Mouse (Mus musculus): Measurements from ENCODE around the gene Thg1l. TPM values are rescaled to one million over a fixed set of nuclear protein-coding genes. Genes with fewer than 3 reads are reported as not detected.

The Thg1l gene
- total RNA-seq, 2 experiments from 2014 or later = 9.4 to 12.2 TPM

GRCm38 (mm10) chr11:45921026-45921425 lies 34.3 kb downstream of the Thg1l start:
- Histone ChIP-seq H3K4me3 (no peak overlapping the region), H3K27ac (no peak overlapping the region)
- TF ChIP-seq CTCF (conservative IDR thresholded peaks at IDR 0.05) = no peak
- DNase-seq (ENCODE audit: low spot score in 2 of 2) = no peak

DNA sequence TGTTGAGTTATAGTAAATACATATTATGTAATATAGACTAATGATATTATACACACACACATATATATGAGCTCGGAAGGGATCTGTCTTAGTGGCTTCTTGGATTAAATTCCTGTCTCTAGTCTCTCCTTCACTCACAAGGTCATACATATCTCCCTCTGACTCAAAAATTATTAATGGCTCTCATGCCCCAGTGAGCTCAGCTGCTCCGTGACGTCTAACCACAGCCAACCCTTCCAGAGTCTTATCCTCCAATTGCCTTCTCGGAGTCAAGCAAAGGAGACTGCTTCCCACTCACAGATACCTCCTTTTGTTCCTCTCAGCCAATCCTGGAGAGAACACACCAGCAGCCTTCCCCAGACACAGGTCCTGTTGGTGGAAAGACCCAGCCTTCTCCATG lies 36.5 kb downstream of the Thg1l start:
- Histone ChIP-seq H3K4me3 (no peak overlapping the region), H3K27ac (no peak overlapping the region)
- no peak for DNase-seq (ENCODE audit: low spot score in 2 of 2)
- no peak for TF ChIP-seq CTCF (conservative IDR thresholded peaks at IDR 0.05)

DNA sequence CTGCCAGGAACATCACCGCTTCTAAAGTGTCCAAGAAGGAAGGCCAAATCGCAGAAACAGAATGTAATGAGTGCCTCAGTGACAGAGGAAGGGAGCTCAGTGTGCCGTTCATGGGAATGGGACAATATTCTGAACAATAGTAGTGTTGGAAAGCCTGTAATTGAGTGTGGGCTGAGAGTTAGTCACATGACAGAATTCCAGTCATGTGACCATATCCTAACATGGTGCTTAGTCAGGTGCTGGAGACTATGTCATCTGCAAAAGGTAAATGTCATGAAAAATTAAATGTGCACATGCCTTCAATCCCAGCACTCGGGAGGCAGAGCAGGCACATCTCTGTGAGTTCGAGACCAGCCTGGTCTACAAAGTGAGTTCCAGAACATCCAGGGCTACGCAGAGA lies 37.3 kb downstream of the Thg1l start:
- DNase-seq (ENCODE audit: low spot score in 2 of 2) = no peak

DNA sequence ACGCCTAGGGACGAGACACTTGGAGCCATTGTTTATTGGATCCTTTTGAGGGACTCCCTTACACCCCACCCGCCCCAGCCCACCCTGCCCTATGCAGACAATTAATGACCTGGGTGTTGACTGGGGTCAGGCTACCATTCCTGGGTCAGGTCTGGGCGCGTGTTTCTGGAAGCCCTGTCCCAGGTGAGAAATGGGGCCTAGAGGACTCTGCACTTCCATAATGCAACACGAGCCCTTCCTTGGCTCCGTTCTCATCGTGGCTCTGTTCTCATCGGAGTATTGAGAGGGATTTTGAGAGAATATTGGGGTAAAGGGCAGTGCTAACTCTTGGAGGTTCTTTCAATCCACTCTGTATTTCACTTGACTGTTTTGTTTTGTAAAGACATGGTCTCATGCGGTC lies 39.1 kb downstream of the Thg1l start:
- DNase-seq (ENCODE audit: low spot score in 2 of 2) = no peak

More for the DNA sequence above, 37.3 kb downstream of the Thg1l start:
- Histone ChIP-seq H3K27ac (no peak overlapping the region), H3K4me3 (no peak overlapping the region)
- TF ChIP-seq CTCF (conservative IDR thresholded peaks at IDR 0.05) = no peak

GRCm38 (mm10) chr11:45910701-45911100 lies 44.6 kb downstream of the Thg1l start:
- TF ChIP-seq CTCF (conservative IDR thresholded peaks at IDR 0.05) = no peak
- no peak overlapping the region for H3K27ac ChIP-seq
- no peak for DNase-seq (ENCODE audit: low spot score in 2 of 2)
- H3K4me3 ChIP-seq = no peak overlapping the region

More for the DNA sequence above, 39.1 kb downstream of the Thg1l start:
- Histone ChIP-seq H3K27ac (no peak overlapping the region), H3K4me3 (no peak overlapping the region)
- TF ChIP-seq CTCF (conservative IDR thresholded peaks at IDR 0.05) = no peak

DNA sequence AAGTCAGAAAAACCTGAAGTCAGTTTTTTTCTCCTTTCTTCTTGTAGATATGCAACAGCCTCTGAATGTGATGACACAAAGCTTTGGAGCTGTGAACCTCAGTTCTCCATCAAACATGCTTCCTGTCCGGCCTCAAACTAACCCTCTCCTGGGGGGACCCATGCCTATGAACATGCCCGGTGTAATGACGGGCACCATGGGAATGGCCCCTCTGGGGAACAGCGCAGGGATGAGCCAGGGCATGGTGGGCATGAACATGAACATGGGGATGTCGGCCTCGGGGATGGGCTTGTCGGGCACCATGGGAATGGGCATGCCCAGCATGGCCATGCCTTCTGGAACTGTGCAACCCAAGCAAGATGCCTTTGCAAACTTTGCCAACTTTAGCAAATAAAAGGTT lies 46.4 kb downstream of the Thg1l start:
- Histone ChIP-seq H3K4me3 (no peak overlapping the region), H3K27ac (no peak overlapping the region)
- no peak for TF ChIP-seq CTCF (conservative IDR thresholded peaks at IDR 0.05)
- no peak for DNase-seq (ENCODE audit: low spot score in 2 of 2)

- Histone ChIP-seq H3K4me3 (no peak overlapping the region), H3K27ac (no peak overlapping the region)
- DNase-seq (ENCODE audit: low spot score in 2 of 2) = no peak
- TF ChIP-seq CTCF (conservative IDR thresholded peaks at IDR 0.05) = no peak
Measured at GRCm38 (mm10) chr11:45908070-45908469, 47.2 kb downstream of the Thg1l start.

GRCm38 (mm10) chr11:45907301-45907700 lies 48.0 kb downstream of the Thg1l start:
- H3K27ac ChIP-seq = no peak overlapping the region
- TF ChIP-seq CTCF (conservative IDR thresholded peaks at IDR 0.05) = no peak
- no peak overlapping the region for H3K4me3 ChIP-seq
- no peak for DNase-seq (ENCODE audit: low spot score in 2 of 2)

- Histone ChIP-seq H3K4me3 (no peak overlapping the region), H3K27ac (no peak overlapping the region)
- TF ChIP-seq CTCF (conservative IDR thresholded peaks at IDR 0.05) = no peak
- no peak for DNase-seq (ENCODE audit: low spot score in 2 of 2)
Measured at GRCm38 (mm10) chr11:45906109-45906786, 49.0 kb downstream of the Thg1l start.

- no peak overlapping the region for H3K4me3 ChIP-seq
- no peak for TF ChIP-seq CTCF (conservative IDR thresholded peaks at IDR 0.05)
- no peak overlapping the region for H3K27ac ChIP-seq
- DNase-seq (ENCODE audit: low spot score in 2 of 2) = no peak
Measured at GRCm38 (mm10) chr11:45900233-45901015, 54.9 kb downstream of the Thg1l start.

DNA sequence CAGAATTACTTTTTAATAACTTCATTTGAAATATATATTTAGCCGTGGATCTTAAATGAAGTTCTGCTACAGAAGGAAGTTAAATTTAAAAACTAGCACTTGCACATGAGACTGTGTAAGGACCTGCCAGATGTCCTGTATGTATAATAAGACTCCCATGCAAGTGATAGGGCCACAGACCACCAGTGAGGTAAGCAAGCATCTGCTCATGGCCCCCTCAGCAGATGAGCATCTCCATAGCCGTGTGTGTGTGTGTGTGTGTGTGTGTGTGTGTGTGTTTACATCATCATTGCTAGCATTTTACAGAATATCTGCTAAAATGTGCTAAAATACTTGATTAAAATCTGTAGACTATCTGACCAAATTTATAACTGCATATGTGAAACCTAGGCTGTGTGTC lies 57.9 kb downstream of the Thg1l start:
- Histone ChIP-seq H3K4me3 (no peak overlapping the region), H3K27ac (no peak overlapping the region)
- no peak for TF ChIP-seq CTCF (conservative IDR thresholded peaks at IDR 0.05)
- DNase-seq (ENCODE audit: low spot score in 2 of 2) = no peak

Other genes with a start within 250 kb of the Thg1l start
- 10 to 100 TPM; 53.2 to 55.4 TPM for gene Clint1, start 103.4 kb downstream of the Thg1l start, total RNA-seq (2021)
- 10 to 100 TPM; 24.6 to 30.8 TPM for gene Lsm11, start 10.6 kb downstream of the Thg1l start, total RNA-seq (2021)
- under 1 TPM in 1 of 2 experiments, not detected in 1; 0.15 TPM for gene Sox30, start 24.8 kb upstream of the Thg1l start, total RNA-seq (2021)
- gene Gm12166, start 96.8 kb upstream of the Thg1l start, total RNA-seq (2021) = 1 to 10 TPM in 1 of 2 experiments, under 1 TPM in 1; 0.82 to 1.6 TPM
- gene Adam19, start 100.5 kb upstream of the Thg1l start, total RNA-seq (2021) = 10 to 100 TPM; 11.3 to 12.6 TPM
- 1 to 10 TPM; 1.3 to 1.7 TPM for gene Nipal4, start 211.0 kb upstream of the Thg1l start, total RNA-seq (2021)

Data from layer of hippocampus, adult 2 months (tissue).